Mouse (Mus musculus) kidney, postnatal 14 days (tissue): Measurements from ENCODE around the gene Trim47.

Experiments
- DNase-seq: peaks from one replicate; pipeline ENCODE4 v3.0.0; 2022; ENCODE audit warnings: mixed read lengths

The Trim47 gene

GRCm38 (mm10) chr11:116087194-116088130, 39.5 kb downstream of the Trim47 start:
- peak; percentile 94 for DNase-seq

GRCm38 (mm10) chr11:116086258-116087193, 40.5 kb downstream of the Trim47 start, which contains the start of gene Wbp2:
Gene Wbp2 (minus strand): TSS chr11:116086995.
- DNase-seq = peak; percentile 99

GRCm38 (mm10) chr11:116084166-116084565, 42.8 kb downstream of the Trim47 start:
- no peak for DNase-seq

GRCm38 (mm10) chr11:116083096-116083672, 43.8 kb downstream of the Trim47 start:
- DNase-seq = no peak

- DNase-seq = no peak
Measured at GRCm38 (mm10) chr11:116081081-116081480, 45.9 kb downstream of the Trim47 start.

GRCm38 (mm10) chr11:116079511-116079910, 47.5 kb downstream of the Trim47 start:
- DNase-seq = no peak

- DNase-seq = no peak
Measured at GRCm38 (mm10) chr11:116078676-116079320, 48.2 kb downstream of the Trim47 start.

- DNase-seq = peak; percentile 63
Measured at GRCm38 (mm10) chr11:116078221-116078620, 48.8 kb downstream of the Trim47 start.

- no peak for DNase-seq
Measured at GRCm38 (mm10) chr11:116077446-116078204, 49.4 kb downstream of the Trim47 start, which contains the start of gene Unc13d. Gene Unc13d (minus strand): TSS chr11:116077961.

GRCm38 (mm10) chr11:116076836-116077235, 50.2 kb downstream of the Trim47 start:
- DNase-seq = no peak

GRCm38 (mm10) chr11:116076266-116076540, 50.8 kb downstream of the Trim47 start:
- no peak for DNase-seq

GRCm38 (mm10) chr11:116075539-116076265, 51.3 kb downstream of the Trim47 start:
- no peak for DNase-seq

- no peak for DNase-seq
Measured at GRCm38 (mm10) chr11:116074436-116074991, 52.5 kb downstream of the Trim47 start.

- DNase-seq = no peak
Measured at GRCm38 (mm10) chr11:116072608-116073007, 54.4 kb downstream of the Trim47 start.

- DNase-seq = no peak
Measured at GRCm38 (mm10) chr11:116071510-116071909, 55.5 kb downstream of the Trim47 start.

GRCm38 (mm10) chr11:116065345-116065744, 61.7 kb downstream of the Trim47 start:
- DNase-seq = no peak

GRCm38 (mm10) chr11:116064187-116064867, 62.7 kb downstream of the Trim47 start:
- DNase-seq = no peak

GRCm38 (mm10) chr11:116063562-116063961, 63.4 kb downstream of the Trim47 start:
- no peak for DNase-seq

GRCm38 (mm10) chr11:116062521-116062920, 64.5 kb downstream of the Trim47 start:
- DNase-seq = no peak
